Mouse (Mus musculus): ENCODE results near the gene Eif2b1. TPM values are rescaled to one million over a fixed set of nuclear protein-coding genes. Genes with fewer than 3 reads are reported as not detected.
"Not testable (repeated sequence)": the region's sequence is repeated elsewhere in the genome, so short reads cannot be mapped to it uniquely, and the experiment has no call there.

The Eif2b1 gene
- polyA plus RNA-seq, 1 experiment, result 29.9 TPM

DNA sequence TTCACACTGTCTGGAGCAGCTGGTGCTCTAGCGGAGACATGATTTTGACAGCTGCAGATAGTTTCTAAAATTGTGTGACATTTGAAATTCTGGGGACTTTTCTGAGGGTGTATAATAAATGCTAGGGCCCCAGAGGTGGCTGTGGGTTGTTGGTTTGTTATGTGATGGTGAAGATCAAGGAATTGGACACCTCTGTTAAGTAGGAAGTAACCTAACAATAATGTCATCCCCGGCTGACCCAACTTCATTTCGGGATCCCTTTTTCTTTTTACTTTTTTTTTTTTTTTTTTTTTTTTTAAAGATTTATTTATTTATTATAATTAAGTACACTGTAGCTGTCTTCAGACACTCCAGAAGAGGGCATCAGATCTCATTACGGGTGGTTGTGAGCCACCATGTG lies 28.2 kb downstream of the Eif2b1 start:
- not testable (repeated sequence) for DNase-seq (ENCODE audit: low read depth)

DNA sequence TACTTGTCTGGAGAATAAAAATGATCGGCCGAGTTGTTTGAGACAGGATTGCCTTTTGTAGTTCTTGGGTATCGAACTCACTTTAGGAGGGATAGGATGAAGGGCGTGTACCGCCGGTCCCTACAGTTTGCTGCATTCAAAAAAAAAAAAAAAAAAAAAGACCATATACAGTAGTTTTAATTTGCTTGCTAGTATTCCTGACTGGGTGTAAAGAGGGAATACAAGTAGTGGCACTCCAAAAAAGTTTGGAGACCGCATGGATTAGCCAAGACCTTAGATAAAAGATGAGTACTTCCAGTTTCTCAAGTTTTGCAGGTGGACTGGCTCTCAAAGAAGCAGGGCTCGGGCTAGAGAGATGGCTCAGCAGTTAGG lies 37.3 kb downstream of the Eif2b1 start:
- no peak for DNase-seq (ENCODE audit: low read depth)

DNA sequence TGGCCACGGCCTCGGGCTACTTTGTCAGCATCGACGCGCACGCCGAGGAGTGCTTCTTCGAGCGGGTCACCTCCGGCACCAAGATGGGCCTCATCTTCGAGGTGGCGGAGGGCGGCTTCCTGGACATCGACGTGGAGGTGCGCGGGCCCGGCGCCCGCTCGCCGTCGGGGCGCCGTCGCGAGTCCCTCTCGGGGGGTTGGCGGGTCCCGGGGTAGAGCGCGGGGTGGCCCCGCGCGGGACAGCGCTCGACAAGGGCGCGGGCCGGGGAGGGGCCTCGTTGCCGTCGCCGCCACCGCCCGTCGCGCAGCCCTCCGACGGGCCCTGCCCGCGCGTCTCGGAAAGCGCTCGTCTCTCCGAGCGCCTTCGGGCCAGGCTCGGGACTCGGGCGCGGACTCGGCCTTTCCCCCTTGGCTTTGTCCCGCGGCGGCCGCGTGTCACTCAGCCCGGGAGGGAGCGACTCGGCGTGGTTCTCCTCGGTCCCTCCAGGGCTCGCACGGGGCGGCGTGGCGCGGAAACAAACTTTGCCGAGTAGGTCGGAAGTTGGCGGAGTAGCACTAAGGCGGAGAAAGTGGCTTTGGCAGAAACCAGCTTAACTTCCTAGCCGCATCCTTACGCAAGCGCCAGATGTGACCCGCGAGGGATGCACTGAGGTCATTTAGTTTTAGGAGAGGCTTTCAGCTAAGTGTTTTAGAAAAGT lies 37.9 kb downstream of the Eif2b1 start:
- no peak for DNase-seq (ENCODE audit: low read depth)

DNA sequence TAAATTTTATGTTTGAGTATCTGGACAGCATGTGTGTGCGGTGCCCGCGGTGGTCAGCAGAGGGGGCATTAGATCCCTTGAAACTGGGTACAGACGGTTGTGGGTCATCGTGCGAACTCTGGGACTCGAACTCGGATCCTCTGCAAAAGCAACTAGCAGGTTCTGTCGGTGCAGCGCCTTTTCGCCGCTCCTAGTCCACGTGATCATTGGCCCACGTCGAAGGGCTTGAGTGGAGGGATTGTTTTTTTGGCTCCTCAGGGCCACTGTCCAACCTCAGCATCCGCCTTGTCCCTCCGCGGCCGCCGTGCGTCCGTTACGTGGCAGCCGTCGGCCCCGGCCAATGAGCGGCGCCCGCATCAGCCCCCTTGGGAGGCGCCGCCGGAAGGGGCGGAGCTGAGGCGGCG lies 38.5 kb downstream of the Eif2b1 start, which contains the start of gene Tmed2:
Tmed2 (plus strand) TSS at position 313 of the 404 bp plus-strand sequence.
- peak; percentile 56 for DNase-seq (ENCODE audit: low read depth)

DNA sequence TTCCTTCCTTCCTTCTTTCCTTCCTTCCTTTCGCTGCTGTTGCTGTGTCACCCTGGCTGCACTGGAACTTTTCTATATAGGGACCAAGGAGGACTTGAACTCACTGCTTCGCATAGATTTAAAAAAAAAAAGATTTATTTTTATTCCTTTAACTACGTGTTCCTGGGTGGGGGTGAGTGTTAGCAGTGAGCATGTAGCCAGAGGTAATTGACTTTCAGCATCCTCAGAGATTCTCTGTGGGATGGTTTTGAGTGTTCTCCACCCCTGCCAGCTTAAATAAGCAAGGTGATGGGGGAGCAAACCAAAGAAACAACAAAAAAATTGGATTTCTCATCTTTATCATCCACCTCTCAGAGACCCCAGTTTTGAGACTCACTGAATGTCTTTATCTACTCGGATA lies 39.0 kb downstream of the Eif2b1 start:
- no peak for DNase-seq (ENCODE audit: low read depth)

DNA sequence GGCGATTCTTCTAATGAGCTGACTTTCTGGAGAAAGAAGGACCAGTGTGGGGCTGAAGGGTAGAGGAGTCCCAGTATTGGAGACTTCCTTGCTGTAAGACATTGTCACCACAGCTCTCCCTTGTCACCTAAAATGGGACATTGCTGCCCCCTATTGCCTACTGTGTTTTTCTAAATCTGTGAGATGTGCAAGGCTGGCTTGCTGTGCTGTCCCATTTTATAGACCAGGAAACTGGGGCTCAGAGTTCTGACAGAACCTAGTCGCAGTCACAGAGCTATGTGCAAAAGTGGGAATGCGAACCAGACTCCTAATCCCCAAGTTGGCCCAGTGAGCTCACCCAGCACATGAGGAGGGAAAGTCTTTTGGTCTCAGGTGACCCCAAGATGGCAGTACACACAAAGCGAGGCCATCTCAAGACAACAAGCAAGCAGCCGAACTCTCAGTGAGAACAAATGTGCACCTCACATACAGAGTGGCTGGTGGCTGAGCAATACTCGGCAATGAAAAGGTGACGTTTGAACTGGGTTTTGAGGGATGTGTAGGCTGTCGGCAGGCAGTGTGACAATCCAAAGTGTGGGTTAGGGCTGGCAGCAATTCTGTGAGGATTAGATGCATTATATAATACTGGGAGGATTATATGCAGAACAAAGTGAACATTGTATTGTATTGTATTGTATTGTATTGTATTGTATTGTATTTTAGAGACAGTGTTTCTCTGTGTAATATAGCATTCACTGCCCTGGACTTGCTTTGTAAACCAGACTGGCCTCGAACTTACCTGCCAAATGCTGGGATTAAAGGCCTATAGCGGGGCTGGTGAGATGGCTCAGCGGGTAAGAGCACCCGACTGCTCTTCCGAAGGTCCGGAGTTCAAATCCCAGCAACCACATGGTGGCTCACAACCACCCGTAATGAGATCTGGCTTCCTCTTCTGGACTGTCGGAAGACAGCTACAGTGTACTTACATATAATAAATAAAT lies 39.8 kb downstream of the Eif2b1 start:
- DNase-seq (ENCODE audit: low read depth), result peak; percentile 50

DNA sequence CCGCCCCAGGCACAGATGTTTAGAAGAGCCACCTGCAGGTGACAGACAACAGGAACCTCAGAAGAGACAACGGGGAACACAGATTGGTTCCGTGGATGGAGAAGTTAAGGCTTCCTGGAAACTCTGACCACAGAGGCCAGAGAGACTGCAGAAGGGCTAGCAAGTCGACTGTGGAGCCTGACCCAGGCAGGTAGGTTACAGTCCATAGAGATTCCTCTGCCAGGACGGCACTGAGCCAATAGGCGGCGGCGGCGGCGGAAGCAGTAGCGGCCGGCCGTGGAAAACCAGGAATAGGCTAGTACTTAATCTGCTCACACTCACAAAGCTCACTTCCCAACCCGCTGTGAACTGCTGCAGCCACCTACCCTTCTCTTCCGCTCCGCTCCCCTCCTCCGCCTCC lies 42.2 kb downstream of the Eif2b1 start:
- no peak for DNase-seq (ENCODE audit: low read depth)

DNA sequence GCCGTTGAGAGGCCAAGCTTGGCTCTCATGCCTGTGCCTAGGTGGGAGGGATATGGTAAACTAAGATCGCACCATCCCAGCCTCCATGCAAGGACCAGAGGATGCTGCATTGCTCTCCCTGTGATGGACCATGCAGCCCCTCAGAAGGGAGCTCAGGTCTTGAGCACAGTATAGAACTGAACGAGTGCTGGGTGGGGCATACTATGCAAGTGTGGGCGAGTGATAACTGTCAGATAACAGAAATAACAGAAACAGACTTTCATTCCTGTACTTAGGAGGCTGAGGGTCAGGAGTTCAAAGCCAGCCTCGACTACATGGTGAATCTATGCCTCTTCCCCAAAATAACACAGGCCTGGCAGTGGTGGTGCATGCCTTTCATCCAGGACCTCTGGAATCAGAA lies 43.9 kb downstream of the Eif2b1 start:
- DNase-seq (ENCODE audit: low read depth), result no peak

DNA sequence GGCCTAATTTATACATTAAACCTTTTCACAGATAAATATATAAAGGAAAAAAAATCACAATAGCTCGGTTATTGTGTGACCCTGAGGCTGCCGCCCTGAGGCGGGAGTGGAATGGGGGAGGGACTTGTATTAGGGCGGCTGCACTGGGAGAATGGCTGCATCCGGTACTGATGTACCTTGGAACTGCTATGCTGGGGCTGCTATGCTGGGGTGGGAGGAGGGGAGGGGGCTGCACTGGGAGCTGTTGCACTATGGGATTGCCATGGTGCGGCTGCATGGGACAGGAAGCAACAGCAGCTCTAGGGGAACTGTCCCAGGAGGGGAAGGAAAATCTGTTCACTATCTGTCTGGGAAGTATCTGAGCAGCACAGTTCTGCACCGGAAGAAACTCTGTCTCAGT lies 46.5 kb downstream of the Eif2b1 start:
- DNase-seq (ENCODE audit: low read depth), result no peak

DNA sequence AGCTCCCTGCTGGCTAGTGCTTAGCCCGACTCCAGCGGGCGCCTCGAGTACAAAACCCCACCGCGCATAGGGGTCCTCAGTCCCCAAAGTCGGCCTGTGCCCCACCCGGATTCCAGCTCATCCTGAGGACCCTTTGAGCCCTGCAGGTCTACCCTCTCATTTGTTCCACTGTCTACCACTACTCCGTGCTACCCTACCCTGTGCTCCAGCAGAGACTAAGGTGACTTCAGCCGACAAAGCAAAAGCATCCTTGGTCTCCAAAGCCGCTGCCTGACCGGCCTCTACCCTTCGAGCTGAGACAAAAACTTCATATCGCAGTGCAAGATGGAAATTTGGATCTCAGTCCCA lies 47.4 kb downstream of the Eif2b1 start:
- no peak for DNase-seq (ENCODE audit: low read depth)

DNA sequence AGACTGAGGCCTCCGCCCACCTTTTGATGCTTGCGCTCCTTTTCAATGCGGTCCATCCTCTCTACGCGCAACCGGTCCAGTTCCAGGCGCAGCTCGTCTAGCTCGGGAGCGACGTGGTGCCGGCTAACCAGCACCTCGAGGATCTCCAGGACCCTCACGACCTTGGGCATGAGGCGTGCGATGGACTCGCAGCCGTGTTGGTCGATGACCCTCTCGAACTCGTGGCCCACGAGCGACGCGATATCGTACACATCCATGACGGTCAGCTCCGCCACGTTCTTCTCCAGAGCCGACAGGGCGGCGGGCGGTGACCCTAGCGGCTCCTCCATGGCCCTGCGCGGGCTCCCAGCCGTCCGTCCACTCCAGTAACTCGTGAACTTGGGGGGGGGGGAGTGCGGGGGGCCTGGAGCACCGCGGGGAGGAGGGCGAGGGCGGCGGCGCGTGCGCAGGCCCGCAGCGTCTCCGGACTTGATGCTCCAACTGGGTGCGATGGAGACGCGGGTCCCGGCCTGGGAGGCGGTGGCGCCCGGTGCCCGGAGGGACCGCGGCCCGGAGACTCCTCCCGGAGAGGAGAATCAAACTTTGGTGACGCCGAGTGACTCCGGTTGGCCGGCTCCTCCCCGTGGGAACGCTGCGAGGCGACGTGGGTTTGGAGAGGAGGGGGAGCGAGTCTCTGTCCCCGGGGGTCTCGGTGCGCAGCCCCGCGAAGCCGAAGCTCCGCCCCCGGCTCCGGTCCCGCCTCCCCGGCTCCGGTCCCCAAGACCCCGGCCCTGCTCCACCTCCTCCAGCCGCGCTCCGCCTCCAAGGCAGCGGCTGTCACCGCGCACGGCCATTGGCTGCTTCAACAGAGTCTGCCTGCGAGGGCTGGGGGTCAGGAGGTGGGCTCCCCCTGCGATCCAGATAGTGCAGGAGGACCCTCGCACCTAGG lies 48.0 kb downstream of the Eif2b1 start, which contains the start of gene Rilpl1:
Rilpl1 (minus strand) TSS at position 737 of the 928 bp plus-strand sequence.
- DNase-seq (ENCODE audit: low read depth), result no peak

DNA sequence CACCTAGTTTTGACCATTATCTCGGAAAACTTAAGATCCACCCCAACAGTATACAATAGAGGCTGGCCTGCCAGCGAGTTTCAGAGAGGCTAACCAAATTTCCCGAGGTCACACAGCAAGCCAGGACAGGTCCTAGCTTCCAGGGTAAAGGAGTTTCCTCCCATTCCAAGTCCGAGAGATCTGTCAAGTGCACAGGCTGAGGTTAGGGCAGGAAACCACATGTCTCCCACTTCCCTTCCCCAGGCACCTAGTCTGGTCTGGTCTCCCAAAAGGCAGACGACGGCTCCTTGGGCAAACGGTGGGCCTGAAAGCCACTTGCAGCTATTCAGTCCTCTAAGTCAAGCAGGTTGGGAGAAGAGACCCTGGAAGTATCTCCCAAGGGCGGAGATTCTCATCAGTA lies 49.2 kb downstream of the Eif2b1 start:
- no peak for DNase-seq (ENCODE audit: low read depth)

DNA sequence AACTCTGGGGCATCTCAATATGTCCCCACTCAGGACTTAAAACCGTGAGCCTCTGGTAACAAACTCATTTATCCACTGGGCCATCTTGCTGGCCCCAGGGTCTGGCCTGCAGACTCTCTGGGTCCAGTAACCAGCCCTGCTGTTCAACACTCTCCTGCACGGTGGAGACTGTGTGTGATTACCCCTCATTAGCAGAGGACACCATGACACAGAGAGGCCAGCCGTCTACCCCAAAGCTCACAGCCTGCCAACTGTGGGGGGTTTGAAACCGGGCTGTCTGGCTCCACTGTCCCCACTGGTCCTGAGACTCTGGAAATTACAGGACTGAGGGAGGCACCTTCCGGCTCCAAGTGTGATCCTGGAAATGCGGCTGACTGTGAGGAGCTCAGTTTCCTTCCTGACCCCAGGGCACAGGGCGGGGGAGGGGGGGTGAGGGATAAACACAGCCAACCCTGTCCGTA lies 49.7 kb downstream of the Eif2b1 start:
- DNase-seq (ENCODE audit: low read depth), result no peak

DNA sequence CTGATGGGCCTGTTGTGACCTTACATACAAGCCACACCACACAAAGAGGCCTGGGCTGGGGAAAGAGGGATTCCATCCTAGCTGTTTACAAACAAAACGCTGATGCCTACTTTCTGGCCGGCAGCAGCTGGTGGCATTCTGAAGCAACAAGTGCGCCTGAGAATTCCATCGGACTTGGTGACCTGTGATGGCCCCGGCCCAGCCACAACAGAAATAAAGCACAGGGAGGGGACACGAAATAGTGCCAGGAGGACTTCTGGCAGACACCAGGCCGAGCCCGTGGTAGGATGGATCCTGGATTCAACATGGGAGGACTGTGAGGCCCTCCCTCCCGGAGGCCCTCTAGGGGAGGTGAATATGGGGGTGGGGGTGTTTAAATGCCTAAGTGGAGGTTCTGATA lies 50.1 kb downstream of the Eif2b1 start:
- no peak for DNase-seq (ENCODE audit: low read depth)

DNA sequence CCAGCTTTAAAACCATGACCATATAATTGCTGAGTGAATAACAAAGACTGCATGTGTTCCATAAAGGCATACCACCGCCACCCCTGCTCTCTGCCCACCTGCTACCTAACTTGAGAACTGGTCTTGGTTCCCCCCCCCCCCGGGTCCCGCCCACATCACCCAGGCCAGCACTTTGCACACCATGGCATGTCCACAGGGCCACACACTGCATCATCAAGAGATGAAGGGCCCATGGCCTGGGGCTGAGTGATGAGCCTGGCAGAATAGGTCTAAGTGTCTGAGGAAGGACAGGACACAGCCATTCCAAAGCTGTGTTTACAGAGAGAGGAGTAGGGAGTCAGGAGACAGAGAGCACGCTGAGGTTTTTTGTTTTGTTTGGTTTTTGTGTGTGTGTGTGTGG lies 50.6 kb downstream of the Eif2b1 start:
- no peak for DNase-seq (ENCODE audit: low read depth)

DNA sequence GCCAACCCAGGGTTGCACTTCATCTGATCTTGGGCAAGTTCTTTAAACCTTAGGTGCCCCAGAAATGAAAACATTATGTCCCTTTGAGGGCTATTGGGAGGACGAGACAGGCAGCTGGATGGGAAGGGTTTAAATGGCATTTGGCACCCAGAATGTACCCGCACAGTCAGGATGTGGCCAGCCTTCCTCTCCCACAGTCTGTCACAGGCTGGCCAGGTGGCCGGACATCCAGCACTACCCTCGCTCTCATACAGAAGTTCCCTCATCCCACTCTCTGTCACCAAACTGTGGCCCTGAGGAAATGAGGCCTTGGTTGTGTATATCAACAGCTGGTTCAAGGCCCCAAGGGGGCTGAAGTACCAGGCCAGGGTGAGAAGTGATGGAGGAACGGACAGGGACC lies 54.0 kb downstream of the Eif2b1 start:
- no peak for DNase-seq (ENCODE audit: low read depth)

DNA sequence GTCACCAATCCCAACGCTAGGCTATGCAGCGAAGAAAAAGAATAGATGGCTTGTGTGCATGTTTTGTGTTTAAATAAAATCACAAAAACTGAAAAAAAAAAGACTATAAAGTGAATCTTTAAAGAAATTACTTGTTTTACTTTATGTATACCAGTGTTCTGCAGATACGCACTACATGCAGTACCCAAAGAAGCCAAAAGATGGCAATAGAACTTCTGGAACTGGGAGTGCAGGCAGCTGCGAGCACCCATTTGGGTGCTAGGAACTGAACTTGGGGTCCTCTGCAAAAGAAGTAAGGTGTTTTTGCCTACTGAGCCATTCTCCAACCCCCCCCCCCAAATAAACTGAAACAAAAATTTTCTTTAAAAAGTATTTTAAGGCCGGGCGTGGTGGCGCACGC lies 55.9 kb downstream of the Eif2b1 start:
- DNase-seq (ENCODE audit: low read depth), result no peak

DNA sequence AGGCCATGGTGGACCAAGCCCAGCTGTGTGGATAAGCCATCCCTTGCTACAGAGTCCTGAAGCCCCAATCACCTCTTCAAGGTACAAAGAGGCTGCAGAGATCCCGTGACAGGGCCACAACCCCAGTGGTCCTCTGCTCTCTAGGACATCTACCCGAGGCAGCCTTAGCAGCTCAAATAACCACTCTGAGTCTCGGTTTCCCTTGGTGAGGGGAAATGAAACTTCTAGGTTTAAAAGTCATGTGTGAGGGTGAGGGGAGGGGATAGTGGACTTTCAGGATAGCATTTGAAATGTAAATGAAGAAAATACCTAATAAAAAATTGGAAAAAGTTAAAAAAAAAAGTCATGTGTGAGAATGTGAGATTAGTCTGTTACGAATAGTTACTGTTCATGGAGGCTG lies 57.3 kb downstream of the Eif2b1 start:
- DNase-seq (ENCODE audit: low read depth), result no peak

Measured in gonadal fat pad, adult 2 months (tissue).